Mouse (Mus musculus): ENCODE results near the gene Eif4a1. TPM values are rescaled to one million over a fixed set of nuclear protein-coding genes. Genes with fewer than 3 reads are reported as not detected.

Gene Eif4a1
- total RNA-seq, 2 experiments from 2014 or later = 185 to 188 TPM

- no peak for DNase-seq
These were observed 27.4 kb upstream of the Eif4a1 start for GRCm38 (mm10) chr11:69699595-69699994.

DNA sequence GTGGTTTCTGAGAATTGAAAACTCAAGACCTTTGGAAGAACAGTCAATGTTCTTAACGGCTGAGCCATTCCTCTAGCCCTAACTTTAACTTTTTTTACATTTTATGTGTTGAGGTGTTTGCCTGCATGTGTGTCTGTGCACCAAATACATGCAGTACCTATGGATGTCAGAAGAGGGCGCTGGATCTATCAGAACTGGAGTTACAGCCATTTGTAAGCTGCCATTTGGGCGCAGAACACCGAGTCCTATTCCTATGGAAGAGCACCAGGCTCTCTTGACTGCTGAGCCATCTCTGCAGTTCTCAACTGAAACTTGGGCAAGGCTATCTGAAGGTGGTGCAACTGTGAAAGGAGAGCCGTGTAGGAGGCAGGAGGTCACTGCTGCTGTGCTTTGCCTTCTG, 26.4 kb upstream of the Eif4a1 start:
- DNase-seq = no peak

DNA sequence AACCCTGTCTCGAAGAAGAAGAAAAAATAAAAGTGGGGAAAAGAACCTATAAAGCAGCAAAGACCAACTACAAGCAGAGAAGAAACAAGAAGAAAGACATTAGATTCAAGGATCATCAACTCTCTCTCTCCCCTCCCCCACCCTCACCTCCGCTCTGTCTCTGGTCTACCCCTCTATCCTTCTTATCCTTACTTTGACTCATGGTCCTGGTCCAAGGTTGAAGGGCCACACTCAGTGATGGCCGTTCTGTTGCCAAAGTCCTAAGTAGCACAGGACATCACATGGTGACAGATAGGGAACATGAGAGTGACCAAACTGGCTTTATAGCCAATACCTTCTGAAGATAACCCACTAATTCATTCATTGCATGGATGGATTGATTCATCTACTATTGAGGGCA, 25.2 kb upstream of the Eif4a1 start:
- no peak for DNase-seq

GRCm38 (mm10) chr11:69695361-69696181, 23.3 kb upstream of the Eif4a1 start, which contains the start of the genes Tnfsf12 and Tnfsfm13:
Tnfsf12 (minus strand) TSS chr11:69695849.
Tnfsfm13 (minus strand) TSS chr11:69696098.
- peak; percentile 89 to 92 for DNase-seq

DNA sequence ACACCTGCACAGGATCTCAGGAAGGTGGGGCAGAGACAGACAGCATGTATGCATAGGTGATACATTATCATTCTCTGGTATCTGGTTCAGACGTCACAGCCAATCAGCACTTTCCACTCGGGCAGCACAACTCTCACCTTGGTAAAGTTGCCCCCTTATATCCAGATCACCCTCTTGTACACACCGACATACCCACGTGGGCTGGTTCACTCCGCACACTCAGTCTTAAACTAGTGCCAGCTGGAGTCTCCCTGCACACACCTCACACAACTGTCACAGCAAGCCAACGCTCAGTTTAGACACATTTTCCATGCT, 22.8 kb upstream of the Eif4a1 start:
- DNase-seq = no peak

DNA sequence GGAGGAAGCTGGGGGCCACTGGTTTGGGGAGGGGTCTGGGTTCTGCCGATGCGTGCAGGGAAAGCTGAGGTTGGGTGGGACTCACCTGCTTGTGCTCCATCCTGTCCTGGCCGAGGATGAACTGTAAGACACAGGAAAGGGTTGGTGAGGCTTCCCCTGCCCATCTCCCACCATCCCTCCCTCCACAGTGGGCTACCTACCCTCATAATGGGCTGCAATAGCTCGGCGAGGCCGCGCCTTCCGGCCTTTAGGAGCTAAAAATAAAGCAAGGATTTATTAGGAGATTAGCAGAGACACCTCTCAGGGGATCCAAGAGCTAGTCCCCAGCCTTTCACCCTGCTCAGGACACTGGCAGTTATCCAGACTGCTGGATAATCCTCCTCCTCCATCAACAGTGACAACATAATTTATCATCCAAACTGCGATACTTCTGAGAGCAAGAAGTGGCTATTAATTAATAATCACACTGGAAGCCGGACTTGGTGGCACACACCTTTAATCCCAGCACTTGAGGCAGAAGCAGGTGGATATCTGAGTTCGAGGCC, 21.3 kb upstream of the Eif4a1 start:
- no peak for DNase-seq

DNA sequence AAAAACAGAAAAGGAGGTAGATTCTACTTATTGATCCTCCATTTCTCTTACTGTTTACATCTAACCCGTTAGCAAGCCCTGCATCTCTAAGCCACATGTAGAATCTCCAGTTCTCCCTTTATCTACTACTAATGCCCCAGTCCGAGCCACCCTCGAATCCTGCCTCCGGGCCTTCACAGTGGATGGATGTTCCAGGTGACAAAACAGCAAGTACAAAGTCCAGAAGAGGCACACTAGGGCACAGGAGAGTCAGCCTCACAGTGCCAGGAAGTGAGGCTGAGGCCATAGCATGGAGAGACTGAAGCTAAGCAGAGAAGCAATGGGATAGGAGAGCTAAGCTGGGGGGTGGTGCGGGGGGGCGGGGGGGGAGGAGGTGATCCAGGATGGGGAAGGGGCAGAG, 20.6 kb upstream of the Eif4a1 start:
- DNase-seq = no peak

GRCm38 (mm10) chr11:69692196-69692811, 20.1 kb upstream of the Eif4a1 start:
- peak in 1 of 2 experiments; percentile 60 for DNase-seq

DNA sequence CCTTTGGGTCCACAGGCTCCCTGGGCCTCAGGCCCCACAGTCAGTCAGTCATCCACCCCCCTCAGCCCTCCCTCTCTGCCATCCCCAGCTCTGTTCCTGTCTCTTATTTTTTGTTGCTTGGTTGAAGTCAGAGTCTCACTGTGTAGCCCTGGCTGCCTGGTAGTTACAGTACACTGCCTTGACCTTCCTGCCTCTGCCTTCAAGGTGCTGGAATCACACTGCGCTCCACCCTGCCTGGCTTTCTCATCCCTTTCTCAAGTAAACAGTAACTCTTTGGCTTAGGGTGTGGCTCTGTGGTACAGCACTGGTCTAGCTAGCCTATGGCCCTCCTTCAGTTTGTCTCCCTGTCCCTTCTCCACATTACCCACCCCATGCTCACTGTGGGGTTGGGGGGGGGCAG, 17.7 kb upstream of the Eif4a1 start:
- DNase-seq = no peak

- no peak for DNase-seq
These were observed 14.8 kb upstream of the Eif4a1 start for GRCm38 (mm10) chr11:69687061-69687460.

DNA sequence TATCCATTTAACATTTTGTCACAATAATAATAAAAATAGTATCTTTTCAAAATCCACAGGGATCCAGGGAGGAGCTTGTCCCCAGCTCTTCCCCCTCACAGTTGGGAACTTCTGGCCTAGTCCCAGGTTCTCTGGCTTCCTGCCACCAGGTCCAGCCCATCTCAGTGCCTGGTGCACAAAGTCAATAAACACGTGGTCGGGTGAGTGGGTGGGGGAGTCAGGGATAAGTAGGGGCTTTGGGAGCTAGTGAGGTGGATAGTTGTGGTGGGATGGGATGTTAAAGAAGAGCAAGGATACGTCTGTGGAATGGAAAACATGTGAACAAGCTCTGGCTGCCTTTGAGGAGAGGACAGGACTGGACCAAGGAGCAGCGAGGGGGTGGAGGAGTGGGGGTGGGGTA, 14.2 kb upstream of the Eif4a1 start:
- DNase-seq = peak; percentile 90 to 91

DNA sequence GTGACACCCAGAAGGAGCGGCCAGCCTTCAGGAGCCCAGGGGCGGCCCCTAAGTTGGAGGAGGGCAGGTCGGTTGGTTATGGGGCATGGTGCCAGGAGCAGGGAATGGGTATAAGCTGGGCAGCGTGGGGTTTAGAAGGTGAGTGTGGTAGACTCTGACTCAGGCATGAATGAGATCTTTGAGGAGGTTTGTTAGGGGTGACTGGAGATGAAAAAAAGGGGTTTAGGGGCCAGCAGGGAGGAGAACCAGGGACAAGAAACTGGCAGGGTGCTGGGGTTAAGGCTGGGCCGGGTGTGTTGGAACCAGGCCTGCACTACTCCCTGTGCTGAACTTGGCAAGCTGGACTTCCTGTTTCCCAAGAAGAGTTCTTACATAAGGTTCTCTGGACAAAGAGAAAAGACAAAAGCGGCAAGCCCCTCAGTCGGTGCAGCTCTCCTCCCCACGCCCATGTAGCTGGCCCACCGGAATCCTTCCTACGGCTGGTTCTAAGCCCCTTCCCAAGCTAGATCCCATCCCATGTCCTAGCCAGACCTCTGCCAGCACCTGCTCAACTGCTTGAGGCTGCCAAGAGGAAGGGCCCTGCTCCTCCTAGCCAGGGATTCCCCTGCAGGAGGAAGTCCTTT, 13.4 kb upstream of the Eif4a1 start, which contains the start of gene Tnfsf13:
TSS of gene Tnfsf13 (minus strand) at position 259 of the 623 bp plus-strand sequence.
- DNase-seq = peak; percentile 90 to 95

GRCm38 (mm10) chr11:69684936-69685335, 12.7 kb upstream of the Eif4a1 start:
- no peak for DNase-seq

DNA sequence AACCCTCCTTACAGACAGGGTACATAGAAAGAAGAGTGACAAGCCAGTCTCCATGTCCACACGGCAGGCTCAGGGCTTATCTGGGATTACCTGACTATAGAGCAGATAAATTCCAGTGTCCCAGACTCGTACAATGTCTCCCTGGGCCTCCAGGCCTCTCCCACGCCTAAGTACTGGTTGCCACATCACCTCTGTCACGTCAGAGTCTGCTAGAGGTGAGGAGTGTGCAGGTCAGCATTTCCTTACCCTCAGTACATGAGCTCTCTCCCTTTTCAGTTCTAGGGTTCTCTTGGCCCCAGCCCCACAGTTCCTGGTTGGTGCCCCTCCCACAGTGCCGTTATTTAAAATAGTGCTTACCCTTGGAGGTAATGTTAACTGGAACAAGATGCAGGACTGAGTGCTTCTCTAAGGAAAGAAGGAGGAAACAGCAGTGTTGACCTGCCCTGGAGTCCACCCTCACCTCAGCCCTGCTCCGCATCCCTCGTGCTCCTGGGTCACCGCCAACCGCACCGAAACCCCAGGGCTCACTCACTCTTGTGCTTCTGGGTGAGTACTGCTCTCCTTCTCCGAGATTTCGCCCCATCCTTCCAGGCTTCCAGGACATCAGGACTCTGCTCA, 12.0 kb upstream of the Eif4a1 start:
- peak; percentile 35 to 42 for DNase-seq

DNA sequence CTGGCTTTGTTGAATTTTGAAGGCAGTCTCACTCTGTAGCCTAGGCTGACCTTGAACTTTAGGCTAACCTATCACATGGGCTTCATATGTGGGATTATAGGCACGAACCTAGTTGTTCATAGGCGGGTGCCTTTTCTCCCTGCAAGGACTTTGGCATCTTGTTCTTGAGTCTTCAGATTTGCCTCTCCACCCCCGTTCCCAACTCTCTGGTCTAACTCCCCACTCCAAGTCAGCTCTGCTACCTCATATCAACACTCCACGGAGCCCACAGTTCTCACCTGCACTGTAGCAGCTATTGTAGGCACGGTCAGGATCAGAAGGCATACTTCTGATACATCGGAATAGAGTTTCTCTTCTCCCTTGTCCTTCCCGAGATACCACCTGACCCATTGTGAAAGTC, 11.4 kb upstream of the Eif4a1 start:
- DNase-seq = no peak

GRCm38 (mm10) chr11:69682840-69683533, 10.8 kb upstream of the Eif4a1 start:
- peak; percentile 90 to 96 for DNase-seq

DNA sequence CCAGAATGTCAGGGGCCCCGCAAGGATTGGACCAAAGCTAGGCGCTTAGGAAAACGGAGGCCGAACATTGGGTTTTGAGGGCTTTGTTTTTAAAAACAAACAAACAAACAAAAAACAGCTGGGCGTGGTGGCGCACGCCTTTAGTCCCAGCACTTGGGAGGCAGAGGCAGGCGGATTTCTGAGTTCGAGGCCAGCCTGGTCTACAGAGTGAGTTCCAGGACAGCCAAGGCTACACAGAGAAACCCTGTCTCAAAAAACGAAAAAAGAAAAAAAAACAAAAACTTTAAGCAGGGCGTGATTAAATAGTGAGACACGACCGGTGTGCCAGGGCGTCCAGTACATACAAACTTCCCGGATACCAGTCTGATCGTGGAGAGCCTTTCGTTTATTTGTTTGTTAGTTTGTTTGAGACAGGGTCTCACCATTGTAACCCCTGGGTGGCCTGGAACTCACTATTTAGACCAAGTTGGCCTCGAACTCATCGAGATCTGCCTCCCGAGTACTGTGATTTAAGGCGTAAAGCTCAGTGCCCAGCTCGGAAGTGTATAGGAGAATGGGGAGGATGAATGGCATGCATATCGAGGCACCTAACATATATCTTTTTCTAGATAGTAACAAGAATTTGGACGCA, 10.1 kb upstream of the Eif4a1 start:
- DNase-seq = no peak

GRCm38 (mm10) chr11:69681314-69682208, 9.3 kb upstream of the Eif4a1 start, which contains the start of gene Senp3:
Senp3 (minus strand) TSS chr11:69682084.
- DNase-seq = peak; percentile 95 to 98

DNA sequence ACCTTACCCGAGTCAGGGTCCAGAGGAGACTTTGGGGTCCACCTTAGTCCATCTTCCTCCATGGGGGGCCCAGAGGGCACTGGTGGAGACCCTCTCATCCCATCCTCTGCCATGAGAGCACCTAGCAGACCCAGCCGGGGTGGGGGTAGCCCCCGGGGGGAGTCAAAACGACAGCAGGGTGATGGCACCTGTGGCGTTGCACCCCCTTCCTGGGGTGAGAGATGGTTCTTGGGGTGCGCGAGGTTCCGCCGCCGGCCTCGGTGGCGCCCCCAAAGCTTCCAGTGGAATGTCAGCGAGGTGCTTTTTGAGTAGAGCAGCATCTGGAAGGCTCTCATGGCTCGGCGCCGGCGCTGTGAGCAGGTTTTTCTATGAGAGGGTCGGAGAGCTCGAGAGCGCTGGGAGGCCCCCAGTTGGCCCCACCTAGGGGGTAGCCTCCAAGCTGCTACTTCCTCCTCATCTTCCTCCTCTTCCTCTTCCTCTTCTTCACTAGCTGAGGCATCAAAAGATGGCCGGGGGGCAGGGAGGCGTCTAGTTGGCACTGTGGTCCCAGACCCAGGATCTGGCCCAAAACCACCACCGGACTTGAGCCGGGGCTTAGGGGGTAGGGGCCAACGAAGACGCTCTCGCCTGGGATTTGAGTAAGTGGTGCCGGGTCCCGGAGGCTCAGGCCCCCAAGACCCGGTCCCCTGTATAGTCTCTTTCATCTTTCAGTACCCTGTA, 8.1 kb upstream of the Eif4a1 start:
- no peak for DNase-seq

Measured in heart, adult 18-20 months (tissue).